Mouse (Mus musculus) monocyte, adult 5-6 weeks (primary cell): ENCODE results near the gene Ntsr1. TPM values are rescaled to one million over a fixed set of nuclear protein-coding genes. Genes with fewer than 3 reads are reported as not detected.

Experiments used
- ATAC-seq: fragments of 153-309, 156-312 bp; replicated peaks from 2 replicates; pipeline ENCODE4 v1.8.0; 2017; ENCODE audit warnings: mild to moderate bottlenecking; ENCODE audit not compliant: low TSS enrichment, insufficient number of reproducible peaks, severe bottlenecking, poor library complexity, low FRiP score
- total RNA-seq: library from RNA; stranded (forward); fragments of 200-1000, 200-491, 200-594 nt; gene quantifications from 3 replicates; pipeline ENCODE4 v1.2.3, GENCODE M21; 2017

The Ntsr1 gene
- total RNA-seq, 1 experiment from 2014 or later = not detected

DNA sequence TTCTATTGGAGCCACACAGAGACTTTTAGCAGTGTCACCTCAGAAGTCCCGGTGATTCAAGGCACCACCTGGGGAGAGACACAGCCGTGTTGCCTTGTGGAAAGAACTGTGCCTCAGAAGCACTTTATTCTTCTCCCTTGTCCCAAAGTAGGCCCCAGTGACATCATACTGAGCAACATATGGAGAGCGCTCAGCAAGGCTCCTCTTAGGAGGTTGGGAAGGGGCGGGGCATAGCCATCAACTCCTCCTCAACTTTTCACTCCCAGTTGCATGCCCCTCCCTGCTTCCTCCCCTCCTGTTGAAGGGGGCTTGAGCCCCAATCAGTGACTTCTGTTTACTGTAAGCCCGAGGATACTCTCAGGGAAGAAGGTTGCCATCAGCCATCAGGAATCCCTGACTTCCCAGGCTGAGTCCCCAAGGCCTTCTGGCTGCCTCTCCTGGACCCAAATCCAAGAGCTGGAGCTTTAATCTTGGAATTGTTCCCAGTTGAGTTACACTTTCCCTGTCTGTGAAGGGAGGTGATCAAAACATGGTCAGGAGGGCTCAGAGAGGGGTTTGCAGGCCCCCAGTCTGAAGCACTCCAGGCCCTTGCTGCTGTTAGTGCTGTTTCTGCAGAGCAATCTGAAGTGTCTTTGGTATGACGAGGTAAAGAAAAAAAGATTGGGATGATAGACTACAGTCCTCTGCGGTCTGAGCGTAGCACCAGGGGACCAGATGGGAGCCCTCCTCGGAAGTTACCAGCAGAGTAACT, 1.6 kb downstream of the Ntsr1 start:
- ATAC-seq = no peak

DNA sequence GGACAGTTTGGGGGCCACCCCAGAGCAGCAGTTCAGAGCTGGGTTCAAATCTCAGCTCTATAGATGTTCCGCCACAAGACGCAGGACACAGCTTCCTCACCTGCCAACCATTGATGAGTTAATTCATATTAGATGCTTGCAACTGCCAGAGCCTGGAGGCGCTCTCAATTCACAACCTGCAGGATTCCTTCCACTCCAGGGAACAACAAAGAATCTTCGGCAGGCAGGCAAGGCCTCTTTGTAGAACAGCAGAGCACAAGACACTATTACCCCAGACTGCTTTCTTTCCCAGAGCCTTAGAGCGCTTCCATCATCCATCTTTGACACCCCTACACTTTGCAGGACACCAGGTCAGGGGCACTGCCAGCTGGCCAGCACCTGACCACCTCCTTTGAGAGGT, 6.5 kb downstream of the Ntsr1 start:
- ATAC-seq = no peak

DNA sequence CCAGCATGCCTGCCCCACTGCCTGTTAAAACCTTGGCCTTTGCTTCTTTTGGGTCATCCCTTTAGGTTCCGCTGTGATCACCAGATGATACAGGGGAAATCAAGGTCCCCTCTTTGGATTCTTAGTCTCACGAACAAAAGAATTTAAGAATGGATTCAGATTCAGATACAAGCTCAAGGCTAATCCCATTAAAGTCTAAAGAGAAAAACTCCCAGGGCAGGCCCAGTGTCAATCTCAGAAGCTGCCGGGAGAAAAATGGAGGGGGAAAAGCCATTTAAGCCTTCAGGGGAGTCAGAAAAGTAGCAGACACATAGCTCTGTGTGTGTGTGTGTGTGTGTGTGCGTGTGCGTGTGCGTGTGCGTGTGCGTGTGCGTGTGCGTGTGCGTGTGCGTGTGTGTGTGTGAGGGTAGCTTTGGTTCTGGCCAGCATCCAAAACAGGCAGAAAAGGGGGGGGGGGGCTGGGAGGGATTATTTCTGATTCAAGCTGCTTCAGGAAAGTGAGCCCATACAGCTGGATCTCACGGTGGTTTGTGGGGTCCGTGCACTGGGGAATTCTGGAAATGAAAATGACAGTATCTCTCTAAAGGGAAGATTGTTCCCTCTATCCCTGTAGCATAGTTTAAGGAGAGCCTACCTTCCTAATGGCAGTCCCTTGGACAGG, 8.8 kb downstream of the Ntsr1 start:
- ATAC-seq = no peak

DNA sequence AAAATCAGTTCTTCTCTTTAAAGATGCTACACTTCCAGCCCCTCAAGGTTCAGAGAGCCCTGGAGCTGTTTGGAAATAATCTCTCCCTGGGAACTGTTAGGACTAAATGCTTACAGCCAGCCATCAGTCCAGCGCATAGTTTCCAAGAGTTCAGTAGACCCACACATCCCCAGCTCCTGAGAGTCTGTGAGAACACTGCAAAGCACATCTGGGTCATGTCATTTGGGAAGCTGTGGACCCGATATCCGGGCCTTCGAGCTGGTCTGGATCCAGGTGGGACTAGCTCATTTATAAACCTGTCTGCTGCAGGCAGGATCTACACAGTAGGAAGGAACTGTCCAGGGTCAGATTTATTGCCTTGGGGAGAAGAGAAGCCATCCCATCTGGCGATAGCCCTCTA, 11.1 kb downstream of the Ntsr1 start:
- ATAC-seq = no peak

DNA sequence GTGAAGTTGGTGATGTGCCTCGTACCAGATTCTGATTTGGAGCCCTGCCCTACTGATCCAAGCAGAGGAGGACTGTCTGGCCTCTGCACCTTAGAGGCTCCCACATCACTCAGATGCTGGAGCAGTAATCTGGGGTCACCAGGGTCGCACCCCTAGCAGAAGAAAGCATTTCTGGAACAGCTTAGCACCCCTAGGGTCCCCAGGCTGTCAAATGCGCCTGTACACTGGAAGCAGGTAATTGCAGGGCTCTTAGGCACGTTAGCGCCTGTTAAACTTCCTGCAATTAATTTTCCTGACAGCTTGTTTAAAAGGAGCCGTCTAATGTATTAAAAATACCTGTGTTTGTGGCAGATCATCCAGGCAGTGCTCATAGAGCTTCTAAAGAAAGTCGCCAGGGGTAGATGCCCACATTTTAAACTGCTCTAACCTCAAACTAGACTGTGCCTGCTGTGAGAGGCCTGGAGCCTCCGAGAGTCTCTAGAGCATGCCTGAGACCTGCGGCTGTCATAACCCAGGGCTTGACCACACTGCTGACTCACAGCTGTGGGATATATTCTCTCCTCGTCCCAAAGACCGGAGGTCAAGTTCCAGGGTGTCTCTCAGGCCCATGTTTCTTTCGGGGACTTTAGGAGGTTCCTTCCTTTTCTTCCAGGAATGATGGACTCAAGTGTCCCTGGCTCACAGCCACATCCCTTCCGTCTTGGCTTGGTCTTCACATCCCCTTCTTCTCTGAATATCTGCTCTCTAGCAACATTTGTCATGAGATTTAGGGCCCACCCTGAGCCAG, 12.3 kb downstream of the Ntsr1 start:
- no peak for ATAC-seq

DNA sequence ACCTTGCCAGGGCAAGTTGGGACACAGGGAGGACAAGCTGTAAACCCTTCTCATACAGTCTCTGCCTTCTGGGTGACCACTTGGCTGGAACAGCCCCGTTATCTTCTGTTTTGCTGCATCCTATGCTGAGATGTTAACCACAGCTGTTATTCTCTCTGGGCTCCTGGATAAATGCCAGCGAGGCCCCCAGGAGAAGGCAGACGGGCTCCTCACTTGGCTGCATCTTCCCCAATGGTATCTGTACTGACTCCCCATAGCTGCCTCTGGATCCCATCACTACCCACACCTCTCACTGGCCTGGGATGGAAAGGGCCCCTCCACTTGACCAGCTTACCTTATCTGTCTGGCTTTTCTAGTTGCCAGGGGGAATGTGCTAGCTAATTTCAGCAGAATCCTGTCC, 13.2 kb downstream of the Ntsr1 start:
- no peak for ATAC-seq

DNA sequence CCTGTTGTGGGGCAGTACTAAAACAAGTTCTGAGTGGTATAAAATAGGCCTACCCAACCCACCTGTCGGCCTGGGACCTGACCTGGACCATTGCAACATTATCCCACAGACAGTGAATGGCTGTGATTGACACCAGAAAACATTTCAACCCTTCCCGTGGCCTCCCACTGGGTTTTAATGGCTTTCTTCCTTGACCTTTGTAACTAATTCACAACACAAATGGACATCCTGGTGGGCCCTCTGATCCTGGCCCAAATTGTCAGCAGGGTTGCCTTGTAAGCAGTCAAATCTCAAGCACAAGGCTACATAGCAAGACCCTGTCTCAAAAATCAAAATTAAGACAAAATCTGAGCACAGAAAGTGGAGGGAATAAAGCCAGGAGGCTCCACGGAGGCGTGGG, 14.1 kb downstream of the Ntsr1 start:
- no peak for ATAC-seq

DNA sequence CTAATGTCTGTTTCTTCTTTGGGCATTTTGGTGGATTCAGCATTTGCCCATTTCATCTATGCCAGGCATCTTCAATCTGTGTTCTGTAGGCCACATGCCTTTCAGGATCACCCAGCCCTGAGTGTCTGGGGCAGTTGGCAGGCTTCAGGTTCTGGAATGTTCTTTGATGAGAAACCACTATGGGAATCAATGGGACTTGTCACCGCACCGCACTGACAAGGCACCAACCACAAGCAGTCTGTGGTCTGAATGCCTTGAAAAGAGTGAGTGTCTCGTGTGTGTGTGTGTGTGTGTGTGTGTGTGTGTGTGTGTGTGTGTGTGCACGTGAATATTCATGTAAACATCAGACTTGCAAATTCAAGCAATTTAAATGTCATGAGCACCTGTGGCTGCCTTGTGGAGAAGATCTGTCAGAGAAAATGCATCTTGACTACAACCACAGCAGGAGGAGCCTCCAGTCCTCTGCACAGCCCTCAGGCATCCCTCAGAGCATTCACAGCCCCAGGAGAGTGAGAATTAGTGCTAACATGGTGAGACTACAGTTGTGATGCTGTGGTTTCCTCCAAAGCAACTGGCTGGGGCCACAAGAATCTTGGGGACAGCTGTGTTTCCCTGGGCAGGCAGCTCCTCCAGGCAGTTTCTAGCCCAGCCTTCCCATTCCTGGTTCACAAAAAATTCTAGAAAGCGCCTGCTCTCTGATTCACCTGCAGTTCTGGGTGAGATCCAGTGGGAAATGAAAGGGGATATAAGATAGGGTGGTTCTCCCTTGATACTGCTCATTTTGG, 21.9 kb downstream of the Ntsr1 start:
- ATAC-seq = no peak

DNA sequence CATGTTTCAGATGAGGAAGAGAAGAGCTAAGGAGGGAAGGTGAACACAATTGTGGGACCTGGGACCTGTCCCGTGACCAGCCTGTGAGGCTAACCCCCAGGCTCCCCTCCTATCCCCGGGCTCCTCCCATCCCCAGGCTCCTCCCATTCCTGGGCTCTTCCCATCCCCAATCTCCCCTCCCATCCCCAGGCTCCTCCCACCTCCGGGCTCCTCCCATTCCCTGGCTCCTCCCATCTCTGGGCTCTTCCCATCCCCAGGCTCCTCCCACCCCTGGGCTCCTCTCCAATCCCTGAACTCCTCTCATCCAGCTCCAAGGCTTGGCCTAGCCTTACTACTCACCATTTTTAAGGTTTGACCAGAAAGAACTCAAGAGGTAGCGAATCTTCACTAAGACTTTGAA, 23.0 kb downstream of the Ntsr1 start:
- no peak for ATAC-seq

DNA sequence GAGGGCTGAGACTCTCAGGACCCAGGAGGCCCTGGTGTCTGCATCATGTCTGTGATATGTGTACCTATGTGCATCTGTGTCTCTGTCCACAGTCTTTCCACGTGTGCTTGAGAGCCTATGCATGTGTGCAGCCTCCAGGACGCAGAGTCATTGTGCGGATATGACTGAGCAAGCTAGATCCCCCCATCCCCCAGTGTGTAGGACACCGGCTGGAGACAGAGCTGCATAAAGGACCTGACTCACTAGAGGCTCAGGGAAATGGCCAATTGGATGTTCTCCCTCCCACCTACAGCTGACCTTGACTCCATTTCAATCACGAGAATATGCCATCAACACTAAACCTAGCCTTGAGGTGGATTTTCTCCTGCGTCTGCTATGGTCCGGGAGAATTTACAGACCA, 27.7 kb downstream of the Ntsr1 start:
- no peak for ATAC-seq

DNA sequence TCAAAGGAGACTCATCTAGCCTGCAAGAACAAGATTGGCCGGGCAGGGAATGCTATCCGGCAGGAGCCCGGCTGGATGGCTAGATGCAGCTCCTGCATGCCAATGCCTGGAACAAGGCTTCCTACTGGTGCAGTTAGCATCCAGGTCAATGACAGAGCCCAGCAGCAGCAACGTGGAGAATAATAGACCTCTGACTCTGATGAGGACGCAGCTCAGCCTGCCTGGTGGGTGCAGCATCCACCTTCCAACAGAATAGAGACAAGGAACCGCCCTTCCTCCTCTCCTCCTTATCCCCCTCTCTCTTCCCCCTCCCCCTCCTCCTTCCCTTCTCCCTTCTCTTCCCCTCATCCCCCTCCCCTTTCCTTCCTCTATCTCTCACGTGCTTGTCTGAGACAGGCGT, 28.1 kb downstream of the Ntsr1 start:
- ATAC-seq = no peak

DNA sequence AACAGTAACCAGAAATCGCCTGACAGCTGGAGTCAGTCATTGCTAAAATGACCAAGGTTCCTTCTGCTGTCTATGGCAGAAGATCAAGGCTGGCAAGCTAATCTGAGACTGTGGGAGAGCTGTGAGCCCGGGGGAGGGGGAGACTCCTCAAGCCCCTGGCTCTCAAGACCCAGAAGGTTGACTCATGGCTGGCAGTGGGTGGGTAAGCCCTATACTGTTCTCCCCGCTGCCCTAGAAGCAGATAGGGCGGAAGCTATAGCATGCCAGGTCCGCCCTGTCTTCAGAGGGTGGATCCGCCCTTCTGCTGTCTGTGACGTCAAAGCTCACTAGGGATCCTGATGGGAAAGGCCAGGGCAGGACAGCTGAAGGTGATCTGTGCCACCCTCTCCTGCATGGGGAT, 30.4 kb downstream of the Ntsr1 start:
- no peak for ATAC-seq

DNA sequence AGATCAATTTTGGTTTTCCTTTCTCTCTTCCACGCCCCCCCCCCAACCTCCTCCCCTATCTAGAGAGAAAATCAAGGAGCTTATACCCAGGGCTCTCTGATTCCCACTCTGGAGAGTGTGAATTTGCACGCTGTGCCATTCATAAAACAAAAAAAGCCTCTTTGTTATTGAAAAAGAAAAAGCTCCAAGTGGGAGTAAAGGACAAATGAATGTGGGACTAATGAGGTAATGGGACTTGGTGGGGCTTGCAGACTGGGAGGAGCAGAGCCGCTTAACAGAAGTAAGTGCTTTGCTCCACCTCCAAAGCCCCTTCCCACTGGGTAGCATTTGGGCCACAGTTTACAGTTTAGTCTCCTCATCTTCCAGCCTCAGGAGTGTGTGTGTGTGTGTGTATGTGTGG, 30.8 kb downstream of the Ntsr1 start:
- no peak for ATAC-seq

DNA sequence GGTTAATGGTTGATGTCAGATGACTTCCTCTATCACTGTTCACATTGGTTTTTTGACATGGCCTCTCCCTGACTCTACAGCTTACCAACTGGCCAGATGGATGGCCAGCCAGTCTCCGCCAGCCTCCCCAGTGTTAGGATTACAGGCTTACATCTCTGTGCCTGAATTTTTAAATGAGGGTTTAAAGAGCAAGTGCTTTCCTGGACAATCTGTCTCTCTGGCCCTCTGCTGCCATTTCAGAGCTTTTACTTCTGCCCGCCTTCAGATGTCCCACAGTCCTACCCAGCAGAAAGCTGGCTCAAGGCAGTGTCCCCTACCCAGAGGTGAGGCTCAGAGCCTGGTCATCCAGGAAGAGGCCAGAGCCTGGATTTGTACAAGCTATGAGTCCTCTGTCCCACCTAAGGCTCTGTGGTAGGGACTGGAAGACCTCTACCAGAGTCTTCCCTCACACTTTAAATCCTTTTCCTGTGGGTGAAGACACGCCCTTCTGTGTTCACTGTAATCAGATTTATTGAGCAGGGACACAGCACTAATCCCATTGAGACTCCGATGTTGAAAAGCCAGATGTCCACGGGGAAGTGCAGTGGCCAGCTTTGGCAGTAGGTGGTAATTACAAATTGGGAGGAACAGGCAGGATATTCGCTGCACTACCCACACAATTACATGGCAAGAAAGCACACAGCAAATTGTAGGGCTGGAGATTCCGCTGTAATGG, 32.1 kb downstream of the Ntsr1 start:
- ATAC-seq = no peak

DNA sequence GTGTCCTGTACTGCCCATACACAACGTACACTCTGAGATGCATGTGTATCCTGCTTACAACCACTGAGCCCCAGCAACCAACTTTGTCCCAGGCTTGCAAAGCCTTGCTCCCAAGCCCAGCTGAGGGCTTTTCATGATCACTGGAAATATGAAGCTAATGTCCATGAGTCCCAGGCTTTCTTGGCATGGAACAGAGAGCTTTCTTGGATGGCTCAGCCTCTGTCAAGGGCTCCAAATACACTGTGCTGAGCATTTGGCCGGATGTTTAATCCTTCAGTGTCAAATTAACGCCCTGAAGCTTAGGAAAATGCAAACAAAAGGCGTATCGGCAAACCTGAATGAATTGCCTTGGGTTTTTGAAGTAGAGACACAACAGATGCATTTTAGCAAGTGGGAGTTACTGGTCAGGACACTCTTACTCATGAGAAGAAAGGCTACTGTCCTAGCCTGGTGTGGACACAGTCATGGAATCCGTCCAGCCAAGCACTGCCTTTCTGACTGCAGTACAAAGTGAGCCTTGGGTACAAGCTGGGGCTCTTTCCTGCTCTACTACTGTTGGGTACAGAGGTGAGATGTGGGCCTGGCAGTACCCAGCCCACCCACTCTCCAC, 32.7 kb downstream of the Ntsr1 start:
- ATAC-seq = no peak

DNA sequence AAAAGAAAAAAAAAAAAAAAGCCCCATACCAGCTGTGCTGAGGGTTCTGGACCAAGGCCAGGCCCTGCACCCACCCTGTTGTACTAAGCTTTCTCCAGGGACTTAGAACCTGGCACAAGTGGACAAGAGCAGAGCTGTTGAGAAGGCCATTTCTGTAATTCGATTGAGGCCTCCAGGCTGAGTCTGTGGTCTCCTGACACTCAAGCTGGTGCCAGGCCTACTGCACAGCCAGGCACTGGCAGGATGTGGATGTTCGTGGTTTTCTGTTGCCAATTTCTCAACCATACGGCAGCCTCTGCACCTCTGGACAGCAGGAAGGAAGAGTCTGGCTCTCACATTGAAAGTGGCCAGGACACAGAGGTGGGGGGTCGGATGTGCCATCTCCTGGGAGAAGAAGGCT, 33.5 kb downstream of the Ntsr1 start:
- no peak for ATAC-seq

DNA sequence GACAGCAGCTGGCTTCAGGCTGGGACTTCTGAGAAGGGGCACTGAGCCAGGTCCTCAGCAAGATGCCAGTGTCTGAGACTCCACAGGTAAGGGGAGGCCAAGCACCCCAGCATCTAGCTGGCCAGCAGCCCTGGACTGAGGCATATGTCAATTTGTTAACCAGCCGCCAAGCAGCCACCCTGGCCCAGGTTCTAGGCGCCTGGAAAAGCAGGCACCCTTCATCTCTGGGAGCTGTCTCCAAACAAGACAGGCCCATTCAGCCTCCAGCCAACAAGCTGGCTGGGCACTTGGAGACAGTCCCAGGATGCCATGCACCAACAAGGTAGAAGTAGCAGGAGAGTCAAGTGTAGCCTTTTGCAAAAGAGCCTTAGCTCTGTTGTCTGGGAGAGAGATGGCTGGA, 43.9 kb downstream of the Ntsr1 start:
- no peak for ATAC-seq

DNA sequence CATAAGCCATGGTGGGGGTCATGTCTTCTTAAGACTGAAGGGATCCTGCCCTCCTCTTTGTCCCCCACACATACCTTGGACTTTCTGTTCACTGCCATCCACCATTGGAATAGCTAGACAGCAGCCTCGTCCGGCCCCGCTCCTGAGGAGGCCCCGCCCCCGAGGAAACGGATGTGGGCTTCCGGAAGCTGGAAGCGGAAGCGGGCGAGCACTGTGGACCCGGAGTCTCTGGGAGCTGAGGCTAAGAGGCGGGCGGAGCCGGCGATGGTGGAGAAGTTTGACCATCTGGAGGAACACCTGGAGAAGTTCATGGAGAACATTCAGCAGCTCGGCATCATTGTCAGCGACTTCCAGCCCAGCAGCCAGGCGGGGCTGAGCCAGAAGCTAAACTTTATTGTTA, 45.3 kb downstream of the Ntsr1 start:
- no peak for ATAC-seq
